Mouse (Mus musculus) liver, adult 2 months (tissue): ENCODE results near the gene Clec4f.

Source experiments
- CTCF ChIP-seq: fragments of 200-500 bp; IDR thresholded peaks from 2 replicates; pipeline ENCODE4 v1.5.1; 2011; ENCODE audit warnings: low read depth, low read length, control low read depth
- POLR2A ChIP-seq: fragments of 200-500 bp; IDR thresholded peaks from 2 replicates; pipeline ENCODE4 v1.6.1; 2011; ENCODE audit warnings: low read length, control low read depth; ENCODE audit not compliant: insufficient read depth; ENCODE audit errors: extremely low read depth

DNA sequence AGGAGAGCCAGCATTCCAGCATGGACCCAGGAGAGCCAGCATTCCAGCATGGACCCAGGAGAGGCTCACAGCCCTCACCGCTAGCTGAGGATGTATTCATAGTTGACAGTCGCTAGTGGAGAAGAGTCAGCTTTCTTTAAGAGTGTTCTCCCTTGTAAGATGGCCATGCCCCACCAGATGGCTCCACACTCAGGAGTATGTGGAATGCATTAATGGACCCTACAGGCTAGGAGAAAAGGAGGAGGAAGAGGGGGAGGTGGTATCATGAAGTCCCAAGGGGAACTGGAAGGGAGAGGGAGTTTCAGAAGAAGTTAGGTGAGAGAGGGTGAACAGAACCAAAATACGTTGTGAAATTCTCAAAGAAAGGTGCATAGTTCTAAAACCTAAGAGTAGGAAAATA is 39.7 kb upstream of the Clec4f start:
- TF ChIP-seq CTCF (no peak), POLR2A (no peak)
